Mouse (Mus musculus) limb, embryonic 13.5 days (tissue): ENCODE results near the gene Stard10. TPM values are rescaled to one million over a fixed set of nuclear protein-coding genes. Genes with fewer than 3 reads are reported as not detected.

Source experiments
- ATAC-seq: fragments of 200-750 bp; cut with Nextera tagmentation; 2 replicates; pipeline ENCODE4 v1.8.0; 2017; ENCODE audit warnings: low read depth, moderate number of reproducible peaks, moderate TSS enrichment; ENCODE audit not compliant: low FRiP score
- H3K27ac ChIP-seq: fragments of 300-500 bp; sonication (generic); 2 replicates; pipeline ENCODE4 v1.5.1; 2015; ENCODE audit warnings: inconsistent platforms, mild to moderate bottlenecking, moderate library complexity
- H3K27me3 ChIP-seq: fragments of 300-500 bp; sonication (generic); 2 replicates; pipeline ENCODE4 v1.6.1; 2015; ENCODE audit warnings: mild to moderate bottlenecking, inconsistent platforms
- H3K36me3 ChIP-seq: fragments of 300-500 bp; sonication (generic); 2 replicates; pipeline ENCODE4 v1.6.1; 2015; ENCODE audit warnings: inconsistent platforms, mild to moderate bottlenecking, moderate library complexity
- H3K4me1 ChIP-seq: fragments of 300-500 bp; sonication (generic); 2 replicates; pipeline ENCODE4 v1.6.1; 2015; ENCODE audit warnings: inconsistent platforms
- H3K4me2 ChIP-seq: fragments of 300-500 bp; sonication (generic); replicated peaks from 2 replicates; pipeline ENCODE4 v1.6.1; 2015; ENCODE audit warnings: inconsistent platforms, mild to moderate bottlenecking, moderate library complexity
- H3K4me3 ChIP-seq: fragments of 300-500 bp; sonication (generic); 2 replicates; pipeline ENCODE4 v1.5.1; 2015; ENCODE audit warnings: moderate library complexity, mild to moderate bottlenecking, inconsistent platforms
- H3K9ac ChIP-seq: fragments of 300-500 bp; sonication (generic); 2 replicates; pipeline ENCODE4 v1.6.1; 2015; ENCODE audit warnings: mild to moderate bottlenecking, inconsistent platforms
- H3K9me3 ChIP-seq: fragments of 300-500 bp; sonication (generic); 2 replicates; pipeline ENCODE4 v1.6.1; 2016; ENCODE audit warnings: inconsistent platforms
- WGBS: fragments of 180-500 bp; shearing (Covaris S2); methylation state at CpG from one replicate; pipeline ENCODE4 v1.1.7; 2015; 5-methylcytosine and 5-hydroxymethylcytosine counted together
- polyA plus RNA-seq: library from polyadenylated mRNA; unstranded; fragments of >200 nt; fragmentation: Nextera tagmentation; extraction: Ambion mirVana; gene quantifications from 2 replicates; pipeline ENCODE4 v1.2.1, GENCODE M21; 2015

The Stard10 gene
- polyA plus RNA-seq, 1 experiment from 2014 or later, result 22.3 TPM

DNA sequence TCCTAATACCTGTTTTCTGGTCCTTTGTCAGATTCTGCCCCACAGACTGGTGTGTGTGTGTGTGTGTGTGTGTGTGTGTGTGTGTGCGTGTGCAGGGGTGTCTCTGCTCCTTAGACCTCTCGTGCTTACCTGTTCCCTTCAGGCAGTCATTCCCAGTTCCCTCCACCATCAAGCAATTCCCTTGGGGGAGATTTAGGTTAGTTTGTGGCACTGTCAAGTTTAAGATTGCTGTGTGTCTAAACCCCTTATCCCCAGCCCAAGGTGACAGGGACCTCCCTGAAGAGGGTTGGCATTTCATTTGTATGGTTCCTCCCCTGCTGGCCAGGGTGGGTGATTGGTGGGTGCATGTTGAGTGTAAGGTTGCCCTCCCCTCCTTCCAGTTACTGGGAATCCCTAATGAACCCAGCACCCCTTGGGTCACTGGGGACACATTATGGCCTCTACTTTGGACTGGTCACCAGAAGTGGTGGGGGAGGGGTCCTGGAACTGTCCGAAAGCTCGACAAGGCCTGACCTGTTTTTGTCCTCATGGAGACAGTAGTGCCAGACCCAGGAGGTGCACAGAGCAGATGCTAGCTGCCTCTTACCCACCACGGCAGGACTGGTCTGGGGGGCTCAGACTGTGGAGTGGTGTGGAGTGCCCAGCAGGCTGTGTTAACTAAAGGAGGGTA is 62.0 kb downstream of the Stard10 start:
- Histone ChIP-seq H3K36me3 (no peaks in the 10 kb centered on the region), H3K4me1 (peaks cover 20% of the 10 kb centered on the region), H3K4me2 (peak overlapping the region; percentile 48), H3K27ac (no peak overlapping the region), H3K9ac (no peak overlapping the region), H3K4me3 (no peak overlapping the region), H3K27me3 (no peaks in the 10 kb centered on the region), H3K9me3 (no peaks in the 10 kb centered on the region)
- ATAC-seq, result no peak
- 63% methylated on average over 5 of the region's 5 CpGs for WGBS

DNA sequence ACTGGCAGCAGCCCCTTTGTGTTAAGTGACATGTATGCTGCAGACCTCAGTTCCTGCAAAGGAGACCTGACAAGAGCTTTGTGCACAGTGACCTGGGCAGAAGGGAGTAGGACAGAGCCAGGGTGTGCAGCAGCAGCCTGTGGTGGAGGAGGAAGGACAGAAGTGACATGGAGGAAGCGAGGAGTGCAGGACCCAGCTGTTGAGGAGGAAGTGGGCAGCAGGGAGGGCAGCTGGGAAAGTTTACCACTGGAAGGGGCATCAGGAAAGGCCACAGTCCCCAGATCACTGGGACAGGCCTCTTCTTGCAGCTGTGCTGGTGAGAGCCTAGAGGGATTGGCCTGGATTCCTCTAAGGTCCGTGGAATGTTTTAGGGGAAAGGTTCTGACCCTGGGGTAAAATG is 62.8 kb downstream of the Stard10 start:
- Histone ChIP-seq H3K27ac (no peak overlapping the region), H3K4me1 (peaks cover 21% of the 10 kb centered on the region), H3K4me2 (no peak overlapping the region), H3K36me3 (no peaks in the 10 kb centered on the region), H3K9ac (no peak overlapping the region), H3K9me3 (no peaks in the 10 kb centered on the region), H3K4me3 (no peak overlapping the region), H3K27me3 (no peaks in the 10 kb centered on the region)
- 62% methylated on average over 2 of the region's 2 CpGs for WGBS
- ATAC-seq, result no peak

DNA sequence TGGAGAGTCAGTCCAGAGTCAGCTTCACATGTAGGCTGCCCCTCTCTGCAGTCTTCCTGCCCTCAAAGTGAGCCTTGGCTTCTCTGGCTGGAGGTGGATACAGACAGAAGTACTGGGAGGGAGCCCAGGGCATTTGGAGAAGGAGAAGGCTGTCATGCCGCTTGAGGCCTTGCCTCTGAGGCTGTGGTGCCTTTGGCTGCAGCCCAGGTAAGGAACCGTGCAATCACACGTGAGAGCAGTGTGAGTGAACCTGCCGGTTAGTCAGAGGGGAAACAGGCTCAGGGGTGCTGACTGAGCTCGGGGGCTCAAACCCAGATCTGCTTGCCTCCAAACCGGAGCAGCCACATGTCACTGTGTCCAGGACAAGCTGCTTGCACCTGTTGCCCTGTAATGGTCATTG is 64.6 kb downstream of the Stard10 start:
- Histone ChIP-seq H3K27ac (no peak overlapping the region), H3K4me1 (peaks cover 36% of the 10 kb centered on the region), H3K27me3 (no peaks in the 10 kb centered on the region), H3K4me3 (no peak overlapping the region), H3K9me3 (no peaks in the 10 kb centered on the region), H3K4me2 (no peak overlapping the region), H3K36me3 (no peaks in the 10 kb centered on the region), H3K9ac (no peak overlapping the region)
- no peak for ATAC-seq
- WGBS, result 78% methylated on average over 6 of the region's 6 CpGs

DNA sequence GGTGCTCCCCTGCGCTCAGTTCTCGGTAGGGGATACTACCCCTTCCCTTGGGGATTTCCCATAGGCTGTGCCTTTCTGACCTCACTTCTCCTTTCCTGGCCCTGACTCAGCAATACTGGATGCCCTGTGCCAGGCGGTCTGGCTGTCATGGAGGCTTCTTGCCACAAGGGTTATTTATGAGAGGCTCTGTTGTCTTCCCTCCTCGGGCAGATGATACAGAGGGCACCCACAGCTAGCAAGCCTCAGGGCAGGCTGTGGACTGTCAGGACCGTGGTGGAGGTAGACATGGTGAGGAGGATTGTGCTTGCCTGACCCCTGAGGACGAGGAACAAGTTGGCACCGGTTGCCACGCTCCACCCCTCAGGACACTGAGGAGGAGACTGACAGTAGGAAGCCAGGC is 65.5 kb downstream of the Stard10 start:
- Histone ChIP-seq H3K4me2 (no peak overlapping the region), H3K9me3 (no peaks in the 10 kb centered on the region), H3K4me3 (no peak overlapping the region), H3K36me3 (no peaks in the 10 kb centered on the region), H3K9ac (no peak overlapping the region), H3K27ac (no peak overlapping the region), H3K4me1 (peaks cover 28% of the 10 kb centered on the region), H3K27me3 (no peaks in the 10 kb centered on the region)
- 63% methylated on average over 8 of the region's 8 CpGs for WGBS
- no peak for ATAC-seq

DNA sequence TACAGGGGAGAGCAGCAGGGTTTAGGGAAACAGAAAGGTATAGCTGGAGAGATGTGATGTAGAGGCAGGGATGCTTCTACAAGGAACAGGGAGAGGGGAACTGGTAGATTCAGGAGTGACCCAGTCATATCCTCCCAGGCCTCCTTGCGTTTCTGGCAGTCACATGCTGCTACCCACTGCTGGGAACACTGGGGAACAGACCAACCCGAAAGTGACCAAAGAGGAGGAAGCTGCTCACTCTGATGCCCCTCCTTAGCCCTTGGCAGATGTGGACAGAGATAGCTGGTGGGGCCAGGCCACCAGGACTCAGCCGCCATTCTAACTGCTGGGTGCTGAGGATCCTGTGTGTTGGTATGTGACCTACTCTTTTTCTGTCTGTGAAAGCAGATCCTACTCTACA is 66.9 kb downstream of the Stard10 start:
- no peaks in the 10 kb centered on the region for H3K36me3 ChIP-seq
- H3K27me3 ChIP-seq, result no peaks in the 10 kb centered on the region
- H3K4me3 ChIP-seq, result no peak overlapping the region
- H3K4me1 ChIP-seq, result peaks cover 17% of the 10 kb centered on the region
- H3K27ac ChIP-seq, result no peak overlapping the region
- H3K9me3 ChIP-seq, result no peaks in the 10 kb centered on the region
- no peak overlapping the region for H3K4me2 ChIP-seq
- no peak overlapping the region for H3K9ac ChIP-seq
- no peak for ATAC-seq
- 63% methylated on average over 3 of the region's 3 CpGs for WGBS

DNA sequence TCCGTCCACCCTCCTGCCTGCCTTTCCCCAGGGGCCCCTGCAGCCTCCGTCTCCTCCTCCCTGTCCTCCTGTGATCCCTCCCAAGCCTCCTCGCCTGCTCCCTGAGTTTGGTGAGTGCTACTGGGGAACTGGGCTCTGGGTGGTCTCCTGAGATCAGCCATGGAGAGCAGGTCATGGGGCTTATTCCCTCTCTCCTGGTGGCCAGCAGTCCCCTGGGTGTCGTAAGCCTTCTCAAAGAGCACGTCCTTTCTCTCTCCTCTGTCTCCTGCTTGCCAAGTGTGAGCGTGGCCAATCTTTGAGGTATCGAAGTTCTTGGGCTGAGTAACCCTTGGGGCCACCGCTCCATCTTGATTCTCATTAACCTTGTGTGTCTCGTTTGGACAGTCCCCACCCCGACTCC is 68.0 kb downstream of the Stard10 start:
- Histone ChIP-seq H3K4me1 (peaks cover 17% of the 10 kb centered on the region), H3K4me2 (no peak overlapping the region), H3K4me3 (no peak overlapping the region), H3K36me3 (0 out of 2 replicates have a peak, but pooled peaks cover 4% of the 10 kb centered on the region), H3K27me3 (no peaks in the 10 kb centered on the region), H3K27ac (no peak overlapping the region), H3K9me3 (no peaks in the 10 kb centered on the region), H3K9ac (no peak overlapping the region)
- ATAC-seq, result no peak
- 64% methylated on average over 10 of the region's 10 CpGs for WGBS

DNA sequence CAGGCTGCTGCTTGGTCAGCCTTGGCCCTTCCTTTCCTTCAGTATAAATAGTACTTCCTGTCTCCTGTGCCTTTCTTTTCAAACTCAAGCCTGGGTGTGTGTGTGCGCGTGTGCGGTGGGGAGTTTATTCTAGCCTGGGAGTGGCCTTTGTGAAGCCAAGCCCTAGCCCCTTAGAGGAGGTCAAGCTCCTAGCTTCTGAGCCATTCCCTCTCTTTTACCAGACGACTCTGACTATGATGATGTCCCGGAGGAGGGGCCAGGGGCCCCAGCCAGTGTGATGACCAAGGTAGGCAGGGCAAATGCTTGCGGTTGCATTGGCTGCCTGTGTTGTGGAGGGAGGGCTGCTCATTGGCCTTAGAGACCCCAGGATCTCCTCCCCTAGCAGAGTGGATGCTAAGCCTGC is 68.4 kb downstream of the Stard10 start:
- 46% methylated on average over 6 of the region's 6 CpGs for WGBS
- Histone ChIP-seq H3K9me3 (no peaks in the 10 kb centered on the region), H3K27me3 (no peaks in the 10 kb centered on the region), H3K4me2 (no peak overlapping the region), H3K4me1 (peaks cover 17% of the 10 kb centered on the region), H3K36me3 (0 out of 2 replicates have a peak, but pooled peaks cover 4% of the 10 kb centered on the region), H3K9ac (no peak overlapping the region), H3K4me3 (no peak overlapping the region), H3K27ac (no peak overlapping the region)
- no peak for ATAC-seq

DNA sequence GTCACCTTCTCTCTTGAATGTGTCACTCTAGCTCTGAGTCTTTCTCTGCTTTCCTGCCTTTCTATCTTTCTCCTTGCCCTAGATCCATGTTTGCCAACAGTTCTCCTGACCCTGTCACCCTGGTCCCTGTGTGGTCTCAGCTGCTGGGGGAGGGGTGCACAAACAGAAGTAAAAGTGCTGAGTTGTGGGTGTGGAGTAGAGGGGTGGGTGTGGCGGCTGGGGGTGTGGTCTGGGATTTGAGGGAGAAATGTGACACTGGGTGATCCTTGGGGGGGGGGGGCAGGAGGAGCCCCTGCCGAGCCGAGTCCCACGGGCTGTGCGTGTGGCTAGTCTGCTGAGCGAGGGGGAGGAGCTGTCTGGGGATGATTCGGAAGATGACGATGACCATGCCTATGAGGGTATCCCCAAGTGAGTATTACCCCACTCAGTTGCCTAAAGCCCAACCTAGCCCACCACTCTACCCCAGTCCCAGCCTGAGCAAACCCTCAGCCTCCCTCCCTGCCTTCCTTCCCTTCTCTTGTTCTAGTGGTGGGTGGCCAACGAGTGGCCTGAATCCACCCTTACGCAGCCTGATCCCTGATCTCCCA is 69.1 kb downstream of the Stard10 start:
- Histone ChIP-seq H3K4me1 (peaks cover 17% of the 10 kb centered on the region), H3K27me3 (no peaks in the 10 kb centered on the region), H3K27ac (no peak overlapping the region), H3K36me3 (0 out of 2 replicates have a peak, but pooled peaks cover 4% of the 10 kb centered on the region), H3K4me2 (no peak overlapping the region), H3K9me3 (no peaks in the 10 kb centered on the region), H3K4me3 (no peak overlapping the region), H3K9ac (no peak overlapping the region)
- no peak for ATAC-seq
- WGBS, result 51% methylated on average over 10 of the region's 10 CpGs

DNA sequence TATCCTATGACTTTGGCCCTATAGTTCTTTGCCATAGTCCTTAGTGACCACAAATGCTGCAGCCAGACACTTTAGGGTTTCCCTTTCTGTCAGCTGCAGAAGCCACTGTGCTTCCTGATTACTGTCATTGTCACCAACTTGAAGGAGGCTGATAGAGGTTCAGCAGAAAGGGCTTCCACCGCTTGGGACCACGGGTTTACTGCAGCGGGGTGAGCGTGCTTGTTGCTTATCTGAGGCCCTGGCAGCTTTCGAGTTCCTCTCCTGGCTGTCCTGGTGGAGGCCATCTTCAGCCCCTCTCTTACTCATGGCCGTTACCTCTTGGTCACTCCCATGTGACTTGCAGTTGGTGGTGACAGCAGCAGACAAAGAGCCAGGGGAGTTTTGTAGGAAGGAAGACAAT is 72.4 kb downstream of the Stard10 start:
- ATAC-seq, result no peak
- Histone ChIP-seq H3K36me3 (0 out of 2 replicates have a peak, but pooled peaks cover 4% of the 10 kb centered on the region), H3K4me3 (no peak overlapping the region), H3K9ac (no peak overlapping the region), H3K9me3 (no peaks in the 10 kb centered on the region), H3K27me3 (no peaks in the 10 kb centered on the region), H3K4me1 (peaks cover 48% of the 10 kb centered on the region), H3K27ac (no peak overlapping the region), H3K4me2 (no peak overlapping the region)
- WGBS, result 82% methylated on average over 6 of the region's 6 CpGs

DNA sequence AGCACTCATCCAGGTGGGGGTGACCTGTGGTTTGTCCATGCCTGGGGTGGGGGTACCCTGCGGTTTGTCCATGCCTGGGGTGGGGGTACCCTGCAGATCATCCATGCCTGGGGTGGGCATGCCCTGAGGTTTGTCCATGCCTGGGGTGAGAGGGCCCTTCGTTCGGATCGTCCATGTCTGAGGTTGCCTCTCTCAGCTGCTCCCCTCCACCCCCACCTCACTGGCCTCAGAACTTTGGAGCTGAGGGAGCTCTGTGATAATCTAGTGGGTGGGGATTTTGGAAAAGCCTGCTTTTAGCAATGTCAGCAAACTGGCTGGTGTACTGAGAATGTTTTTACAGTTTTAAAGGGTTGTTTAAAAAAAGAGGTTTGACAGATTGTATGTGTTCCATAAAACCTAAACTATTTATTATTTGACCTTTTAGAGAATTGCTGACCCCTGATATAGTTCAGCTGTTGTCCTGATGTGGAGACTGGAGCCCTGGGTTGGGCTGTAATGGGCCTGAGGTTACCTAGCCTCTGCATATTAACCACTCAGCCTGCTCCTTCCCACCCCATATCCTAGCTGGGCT is 75.1 kb downstream of the Stard10 start:
- Histone ChIP-seq H3K9me3 (no peaks in the 10 kb centered on the region), H3K36me3 (peaks cover 13% of the 10 kb centered on the region), H3K4me3 (no peak overlapping the region), H3K9ac (no peak overlapping the region), H3K4me2 (no peak overlapping the region), H3K4me1 (peaks cover 51% of the 10 kb centered on the region), H3K27ac (peak overlapping the region; percentile 94), H3K27me3 (no peaks in the 10 kb centered on the region)
- ATAC-seq, result no peak
- WGBS, result 77% methylated on average over 4 of the region's 4 CpGs

DNA sequence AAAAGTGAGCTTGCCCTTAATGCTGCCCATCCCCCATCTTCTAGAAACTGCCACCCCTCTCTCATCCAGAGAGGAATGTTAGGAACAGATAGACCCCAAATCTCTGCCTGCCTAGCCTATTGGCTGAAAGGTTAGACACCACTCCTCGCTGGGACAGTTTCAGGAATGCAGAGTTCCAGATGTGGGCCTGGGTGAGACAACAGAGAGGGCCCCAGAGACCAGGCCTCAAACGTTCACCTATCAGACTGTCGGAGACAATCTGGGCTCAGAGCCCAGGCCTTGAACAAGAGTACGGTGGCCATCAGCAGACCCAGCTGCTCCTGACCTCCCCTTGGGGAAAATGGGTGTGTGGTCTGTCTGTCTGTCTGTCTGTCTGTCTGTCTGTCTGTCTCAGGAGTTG is 76.1 kb downstream of the Stard10 start:
- WGBS, result 36% methylated on average over 4 of the region's 4 CpGs
- no peak overlapping the region for H3K4me3 ChIP-seq
- no peaks in the 10 kb centered on the region for H3K27me3 ChIP-seq
- no peaks in the 10 kb centered on the region for H3K9me3 ChIP-seq
- peak overlapping the region; percentile 60; the same call in 1 of the 2 replicates for H3K4me2 ChIP-seq
- H3K4me1 ChIP-seq, result peaks cover 51% of the 10 kb centered on the region
- ATAC-seq, result no peak
- H3K9ac ChIP-seq, result 0 out of 2 replicates have a peak overlapping the region, but pooled peaks have one; percentile 13
- peak overlapping the region; percentile 94 for H3K27ac ChIP-seq
- H3K36me3 ChIP-seq, result peaks cover 22% of the 10 kb centered on the region

DNA sequence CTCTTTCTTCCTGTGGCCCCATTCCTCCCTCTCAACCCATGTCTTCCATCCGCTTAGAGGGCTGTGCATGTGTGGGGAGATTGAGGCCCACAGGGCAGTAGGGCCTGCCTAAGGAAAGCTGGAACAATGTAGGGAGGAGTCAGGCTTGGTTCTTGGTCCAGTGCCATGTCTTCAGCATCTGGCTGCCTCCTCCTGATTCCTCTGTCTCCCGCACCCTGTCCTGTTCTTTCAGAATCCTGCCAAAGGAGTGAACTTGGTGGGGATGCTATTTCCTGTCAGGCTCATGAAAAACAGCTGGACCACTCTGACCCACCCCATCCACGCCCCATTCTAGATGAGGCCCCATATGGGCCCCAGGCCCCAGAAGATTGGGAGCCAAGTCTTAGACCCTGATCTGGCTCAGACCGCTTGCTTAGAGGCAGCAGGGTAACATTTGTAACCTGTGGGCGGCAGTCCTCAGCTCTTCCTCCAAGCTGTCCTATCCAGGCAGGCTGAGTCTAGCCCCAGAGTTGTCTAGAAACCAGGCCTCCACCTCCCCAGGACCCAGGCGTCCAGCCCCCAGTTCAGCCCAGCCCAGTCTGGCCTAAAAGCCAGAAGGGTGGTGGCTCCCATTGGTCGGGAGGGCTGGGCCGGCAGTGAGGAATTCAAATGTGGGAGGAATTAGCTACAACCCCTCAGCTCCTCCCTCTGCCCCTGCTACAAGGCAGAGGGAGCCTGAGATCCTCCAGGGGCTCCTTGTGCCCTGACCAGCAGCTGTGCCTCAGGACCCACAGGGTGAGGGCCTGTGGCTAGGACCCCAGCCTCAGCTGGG is 77.0 kb downstream of the Stard10 start:
- peak overlapping the region; percentile 62 for H3K9ac ChIP-seq
- H3K27me3 ChIP-seq, result no peaks in the 10 kb centered on the region
- H3K4me2 ChIP-seq, result peak overlapping the region; percentile 60
- peak overlapping the region; percentile 94 for H3K27ac ChIP-seq
- H3K36me3 ChIP-seq, result peaks cover 31% of the 10 kb centered on the region
- no peaks in the 10 kb centered on the region for H3K9me3 ChIP-seq
- 29% methylated on average over 8 of the region's 8 CpGs for WGBS
- peaks cover 51% of the 10 kb centered on the region for H3K4me1 ChIP-seq
- peak; percentile 81 for ATAC-seq
- peak overlapping the region; percentile 36 for H3K4me3 ChIP-seq
